Mouse (Mus musculus): Measurements from ENCODE around the gene Igfbp3.

DNA sequence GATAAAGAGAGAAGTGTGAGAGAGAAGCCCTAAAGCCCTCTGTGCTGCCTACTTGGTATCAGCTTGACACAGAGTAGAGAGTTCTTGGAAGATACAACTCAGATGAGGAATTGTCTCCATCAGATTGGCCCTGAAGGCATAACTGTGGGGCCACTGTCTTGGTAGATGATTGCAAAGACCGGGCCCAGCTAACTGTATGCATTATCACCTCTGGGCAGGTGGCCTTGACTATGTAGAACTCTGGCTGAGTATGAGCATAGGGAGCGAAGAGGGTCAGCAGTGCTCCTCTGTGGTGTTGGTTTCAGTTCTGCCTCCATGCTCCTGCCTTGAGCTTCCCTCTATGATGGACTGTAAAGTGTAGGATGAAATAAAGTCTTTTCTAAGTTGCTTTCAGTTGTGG, 36.7 kb upstream of the Igfbp3 start:
- TF ChIP-seq POLR2A (IDR thresholded peaks at IDR 0.05; ENCODE audit: insufficient read depth, low read depth, low read length) (no peak), CTCF (IDR thresholded peaks at IDR 0.05; ENCODE audit: insufficient read depth, low read depth, low read length) (no peak)
